Mouse (Mus musculus) ES-E14 (cell line): Measurements from ENCODE around the gene Praf2.

ENCODE experiments used
- CHD2 ChIP-seq: IDR thresholded peaks from 2 replicates; pipeline ENCODE4 v1.6.1; 2014; ENCODE audit warnings: mild to moderate bottlenecking, low read depth, low read length, inconsistent platforms
- HCFC1 ChIP-seq: IDR thresholded peaks from 2 replicates; pipeline ENCODE4 v1.6.1; 2012; ENCODE audit warnings: low read length, inconsistent platforms, borderline replicate concordance; ENCODE audit not compliant: insufficient read depth
- MAFK ChIP-seq: IDR thresholded peaks from 2 replicates; pipeline ENCODE4 v1.6.1; 2014; ENCODE audit warnings: mild to moderate bottlenecking, low read depth, low read length, inconsistent platforms; ENCODE audit not compliant: insufficient read depth
- ZC3H11A ChIP-seq: IDR thresholded peaks from 2 replicates; pipeline ENCODE4 v1.6.1; 2012; ENCODE audit warnings: low read depth, mild to moderate bottlenecking, inconsistent platforms, low read length, borderline replicate concordance
- ZNF384 ChIP-seq: IDR thresholded peaks from 2 replicates; pipeline ENCODE4 v1.6.1; 2012; ENCODE audit warnings: low read depth, low read length, inconsistent platforms

DNA sequence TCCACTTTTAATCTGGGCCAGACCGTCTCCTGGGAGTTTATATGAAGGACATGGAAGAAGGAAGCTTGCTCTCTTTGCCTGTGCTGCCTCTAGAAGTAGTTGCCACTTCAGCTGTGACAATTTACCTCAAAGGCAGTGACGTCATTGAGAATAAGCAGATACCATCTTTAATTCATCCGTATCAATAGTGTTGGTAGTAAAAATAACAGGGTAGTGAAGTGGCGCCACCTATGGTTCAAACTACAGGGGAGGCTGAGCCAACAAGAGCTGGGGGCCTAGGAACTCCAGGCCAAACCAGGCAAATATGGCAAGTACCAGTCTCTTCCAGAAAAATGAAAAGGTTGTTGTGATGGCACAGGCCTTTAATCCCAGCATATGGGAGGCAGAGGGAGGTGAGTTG lies 35.4 kb upstream of the Praf2 start:
- TF ChIP-seq ZC3H11A (no peak), ZNF384 (no peak), CHD2 (no peak), MAFK (no peak), HCFC1 (no peak)
